Mouse (Mus musculus): Measurements from ENCODE around the gene Arrdc2. TPM values are rescaled to one million over a fixed set of nuclear protein-coding genes. Genes with fewer than 3 reads are reported as not detected.

The Arrdc2 gene
- polyA plus RNA-seq, 1 experiment from 2014 or later: 7.1 TPM

GRCm38 (mm10) chr8:70868559-70869198 lies 29.2 kb upstream of the Arrdc2 start:
- Histone ChIP-seq H3K4me1 (ENCODE audit: control insufficient read depth, insufficient read depth, low read length) (peaks cover 41% of the 10 kb centered on the region), H3K4me3 (replicated peaks; ENCODE audit: low read depth, low read length) (no peak overlapping the region), H3K27me3 (ENCODE audit: control insufficient read depth, insufficient read depth, low read length) (no peaks in the 10 kb centered on the region), H3K36me3 (ENCODE audit: control insufficient read depth, insufficient read depth, low read length) (peaks cover 11% of the 10 kb centered on the region), H3K27ac (replicated peaks; ENCODE audit: low read depth, low read length) (peak overlapping the region; percentile 81), H3K9ac (replicated peaks; ENCODE audit: low read length) (peak overlapping the region; percentile 13), H3K9me3 (ENCODE audit: control insufficient read depth, low read length) (no peaks in the 10 kb centered on the region), H3K4me2 (ENCODE audit: low read length) (peak overlapping the region; percentile 34)
- no peak for ATAC-seq (ENCODE audit: low FRiP score, low TSS enrichment)
- WGBS: 12% methylated on average over 40 of the region's 40 CpGs
- DNase-seq: peak; percentile 64

- Histone ChIP-seq H3K4me3 (replicated peaks; ENCODE audit: low read depth, low read length) (no peak overlapping the region), H3K27me3 (ENCODE audit: control insufficient read depth, insufficient read depth, low read length) (no peaks in the 10 kb centered on the region), H3K4me2 (ENCODE audit: low read length) (peak overlapping the region; percentile 98), H3K9me3 (ENCODE audit: control insufficient read depth, low read length) (no peaks in the 10 kb centered on the region), H3K36me3 (ENCODE audit: control insufficient read depth, insufficient read depth, low read length) (peaks cover 11% of the 10 kb centered on the region), H3K27ac (replicated peaks; ENCODE audit: low read depth, low read length) (peak overlapping the region; percentile 98), H3K4me1 (ENCODE audit: control insufficient read depth, insufficient read depth, low read length) (peaks cover 46% of the 10 kb centered on the region), H3K9ac (replicated peaks; ENCODE audit: low read length) (peak overlapping the region; percentile 59; the same call in 1 of the 2 replicates)
- 83% methylated on average over 7 of the region's 7 CpGs for whole genome bisulfite sequencing
- ATAC-seq (ENCODE audit: low FRiP score, low TSS enrichment) (no peak), DNase-seq (no peak)
Measured at GRCm38 (mm10) chr8:70866566-70866965, 27.0 kb upstream of the Arrdc2 start.

GRCm38 (mm10) chr8:70866001-70866520 lies 26.5 kb upstream of the Arrdc2 start:
- Histone ChIP-seq H3K27ac (replicated peaks; ENCODE audit: low read depth, low read length) (peak overlapping the region; percentile 98), H3K27me3 (ENCODE audit: control insufficient read depth, insufficient read depth, low read length) (no peaks in the 10 kb centered on the region)
- peak; percentile 7; the same call in 1 of the 2 replicates for ATAC-seq (ENCODE audit: low FRiP score, low TSS enrichment)

DNA sequence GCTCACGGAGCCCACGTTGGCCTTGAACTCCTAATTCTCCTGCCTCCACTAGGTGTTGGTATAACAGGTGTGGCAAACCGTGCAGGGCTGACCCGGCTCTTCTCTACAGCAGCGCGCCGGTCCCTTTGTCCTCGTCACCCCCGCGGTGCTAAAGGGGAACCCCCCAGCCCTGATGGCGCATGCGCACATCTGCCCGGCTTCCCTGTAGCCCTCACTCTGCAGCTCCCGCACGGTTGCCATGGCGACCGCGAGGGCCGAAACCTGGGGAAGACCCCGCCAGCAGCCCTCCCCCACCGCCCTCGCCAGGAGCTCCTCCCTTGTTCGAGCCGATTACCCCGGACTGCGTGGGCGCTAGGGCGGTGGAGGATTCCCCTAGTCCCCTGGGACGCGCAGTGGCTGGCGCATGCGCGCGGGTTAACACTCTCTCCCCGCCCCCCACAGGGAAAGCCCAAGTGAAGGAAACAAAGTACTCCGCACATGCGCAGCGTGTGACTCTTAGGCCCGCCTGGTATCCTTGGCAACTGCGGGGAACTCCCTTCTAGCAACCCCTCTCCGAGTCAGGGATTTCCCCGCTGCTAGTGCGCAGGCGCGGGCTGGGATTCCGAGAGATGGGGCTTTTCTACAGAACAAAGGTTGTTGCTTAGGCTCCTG lies 26.0 kb upstream of the Arrdc2 start:
- H3K4me1 ChIP-seq (ENCODE audit: control insufficient read depth, insufficient read depth, low read length): peaks cover 47% of the 10 kb centered on the region
- peak overlapping the region; percentile 98 for H3K4me2 ChIP-seq (ENCODE audit: low read length)
- ATAC-seq (ENCODE audit: low FRiP score, low TSS enrichment): peak; percentile 88
- H3K27ac ChIP-seq (replicated peaks; ENCODE audit: low read depth, low read length): peak overlapping the region; percentile 98
- peaks cover 11% of the 10 kb centered on the region for H3K36me3 ChIP-seq (ENCODE audit: control insufficient read depth, insufficient read depth, low read length)
- no peaks in the 10 kb centered on the region for H3K9me3 ChIP-seq (ENCODE audit: control insufficient read depth, low read length)
- H3K27me3 ChIP-seq (ENCODE audit: control insufficient read depth, insufficient read depth, low read length): no peaks in the 10 kb centered on the region
- H3K9ac ChIP-seq (replicated peaks; ENCODE audit: low read length): peak overlapping the region; percentile 85
- peak overlapping the region; percentile 64 for H3K4me3 ChIP-seq (replicated peaks; ENCODE audit: low read depth, low read length)
- under 1% methylated on average over 46 of the region's 46 CpGs for WGBS
- peak; percentile 100 for DNase-seq

More at GRCm38 (mm10) chr8:70866001-70866520, 26.5 kb upstream of the Arrdc2 start:
- Histone ChIP-seq H3K9me3 (ENCODE audit: control insufficient read depth, low read length) (no peaks in the 10 kb centered on the region), H3K4me3 (replicated peaks; ENCODE audit: low read depth, low read length) (peak overlapping the region; percentile 64), H3K4me2 (ENCODE audit: low read length) (peak overlapping the region; percentile 98), H3K4me1 (ENCODE audit: control insufficient read depth, insufficient read depth, low read length) (peaks cover 47% of the 10 kb centered on the region), H3K36me3 (ENCODE audit: control insufficient read depth, insufficient read depth, low read length) (peaks cover 11% of the 10 kb centered on the region), H3K9ac (replicated peaks; ENCODE audit: low read length) (peak overlapping the region; percentile 59)
- no peak for DNase-seq
- WGBS: 8% methylated on average over 12 of the region's 12 CpGs

GRCm38 (mm10) chr8:70864712-70865221 lies 25.2 kb upstream of the Arrdc2 start:
- peak overlapping the region; percentile 85 for H3K9ac ChIP-seq (replicated peaks; ENCODE audit: low read length)
- peak overlapping the region; percentile 98 for H3K27ac ChIP-seq (replicated peaks; ENCODE audit: low read depth, low read length)
- DNase-seq (no peak), ATAC-seq (ENCODE audit: low FRiP score, low TSS enrichment) (peak; percentile 12)
- under 1% methylated on average over 24 of the region's 24 CpGs for WGBS
- H3K4me1 ChIP-seq (ENCODE audit: control insufficient read depth, insufficient read depth, low read length): peaks cover 47% of the 10 kb centered on the region
- H3K4me3 ChIP-seq (replicated peaks; ENCODE audit: low read depth, low read length): peak overlapping the region; percentile 64
- H3K36me3 ChIP-seq (ENCODE audit: control insufficient read depth, insufficient read depth, low read length): peaks cover 11% of the 10 kb centered on the region
- H3K27me3 ChIP-seq (ENCODE audit: control insufficient read depth, insufficient read depth, low read length): no peaks in the 10 kb centered on the region
- no peaks in the 10 kb centered on the region for H3K9me3 ChIP-seq (ENCODE audit: control insufficient read depth, low read length)
- peak overlapping the region; percentile 98 for H3K4me2 ChIP-seq (ENCODE audit: low read length)

DNA sequence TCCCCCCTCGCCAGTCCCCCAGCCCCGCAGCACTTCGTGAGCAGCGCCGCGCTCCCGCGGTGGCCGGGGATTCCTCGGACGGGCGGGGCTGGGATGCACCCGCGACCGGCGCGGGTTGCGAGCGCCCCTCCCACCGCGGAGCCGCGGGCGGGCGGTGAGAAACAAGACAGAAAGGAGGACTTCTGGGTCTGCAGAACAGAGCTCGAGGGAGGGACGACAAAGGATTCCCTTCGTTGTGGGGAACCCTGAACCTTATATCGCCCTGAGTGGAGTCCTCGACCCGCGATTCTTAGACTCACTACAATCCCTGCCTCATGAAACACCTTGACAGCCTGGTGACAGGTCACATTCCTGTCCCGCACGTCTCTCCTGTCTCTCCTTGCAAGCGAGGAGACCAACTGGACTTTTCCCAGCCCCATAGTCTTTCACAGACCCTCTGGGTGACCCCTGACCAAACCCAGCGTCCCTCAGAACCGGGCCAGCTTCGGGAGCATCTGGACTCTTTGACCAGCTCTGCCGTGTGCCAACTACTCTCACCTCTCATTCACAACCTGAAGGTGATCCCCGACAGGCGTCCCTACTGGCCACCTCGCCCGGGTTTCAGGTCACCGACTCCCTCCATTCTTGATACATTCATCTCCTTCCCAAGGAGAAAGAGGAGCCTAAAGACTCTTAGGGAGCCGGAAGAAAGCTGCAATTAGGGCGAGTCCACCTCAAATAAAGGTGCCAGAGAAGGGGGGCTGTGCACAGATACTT lies 24.6 kb upstream of the Arrdc2 start:
- peak overlapping the region; percentile 85 for H3K9ac ChIP-seq (replicated peaks; ENCODE audit: low read length)
- peak overlapping the region; percentile 64 for H3K4me3 ChIP-seq (replicated peaks; ENCODE audit: low read depth, low read length)
- H3K4me1 ChIP-seq (ENCODE audit: control insufficient read depth, insufficient read depth, low read length): peaks cover 44% of the 10 kb centered on the region
- H3K27ac ChIP-seq (replicated peaks; ENCODE audit: low read depth, low read length): peak overlapping the region; percentile 98
- ATAC-seq (ENCODE audit: low FRiP score, low TSS enrichment): no peak
- no peaks in the 10 kb centered on the region for H3K9me3 ChIP-seq (ENCODE audit: control insufficient read depth, low read length)
- H3K27me3 ChIP-seq (ENCODE audit: control insufficient read depth, insufficient read depth, low read length): no peaks in the 10 kb centered on the region
- DNase-seq: peak; percentile 81
- WGBS: 1% methylated on average over 46 of the region's 46 CpGs
- peaks cover 11% of the 10 kb centered on the region for H3K36me3 ChIP-seq (ENCODE audit: control insufficient read depth, insufficient read depth, low read length)
- H3K4me2 ChIP-seq (ENCODE audit: low read length): peak overlapping the region; percentile 98

GRCm38 (mm10) chr8:70862824-70863641 lies 23.5 kb upstream of the Arrdc2 start, which contains the start of gene Kcnn1:
Gene Kcnn1 (minus strand): TSS chr8:70863258.
- Histone ChIP-seq H3K27ac (replicated peaks; ENCODE audit: low read depth, low read length) (peak within 1 kb of the TSS; percentile 98), H3K9ac (replicated peaks; ENCODE audit: low read length) (peak within 1 kb of the TSS; percentile 85), H3K9me3 (ENCODE audit: control insufficient read depth, low read length) (no peaks in the 10 kb centered on the region), H3K4me1 (ENCODE audit: control insufficient read depth, insufficient read depth, low read length) (peaks cover 39% of the 10 kb centered on the region), H3K27me3 (ENCODE audit: control insufficient read depth, insufficient read depth, low read length) (no peaks in the 10 kb centered on the region), H3K4me3 (replicated peaks; ENCODE audit: low read depth, low read length) (peak within 1 kb of the TSS; percentile 64), H3K4me2 (ENCODE audit: low read length) (peak within 1 kb of the TSS; percentile 98), H3K36me3 (ENCODE audit: control insufficient read depth, insufficient read depth, low read length) (peaks cover 5% of the 10 kb centered on the region; the same call in 1 of the 2 replicates)
- DNase-seq (peak; percentile 71), ATAC-seq (ENCODE audit: low FRiP score, low TSS enrichment) (0 out of 2 replicates have a peak, but pooled peaks have one; percentile 0)
- under 1% methylated on average over 55 of the region's 55 CpGs for WGBS
